Mouse (Mus musculus) hindbrain, embryonic 12.5 days (tissue): ENCODE results near the gene Ogfod1. TPM values are rescaled to one million over a fixed set of nuclear protein-coding genes. Genes with fewer than 3 reads are reported as not detected.

Source experiments
- ATAC-seq: fragments of 200-750 bp; cut with Nextera tagmentation; 2 replicates; pipeline ENCODE4 v1.8.0; 2017; ENCODE audit warnings: moderate TSS enrichment; ENCODE audit not compliant: low FRiP score
- H3K27ac ChIP-seq: fragments of 300-500 bp; sonication (generic); 2 replicates; pipeline ENCODE4 v1.5.1; 2016; ENCODE audit warnings: mild to moderate bottlenecking
- H3K27me3 ChIP-seq: fragments of 300-500 bp; sonication (generic); 2 replicates; pipeline ENCODE4 v1.6.1; 2016; ENCODE audit warnings: mild to moderate bottlenecking
- H3K36me3 ChIP-seq: fragments of 300-500 bp; sonication (generic); 2 replicates; pipeline ENCODE4 v1.6.1; 2016; ENCODE audit warnings: mild to moderate bottlenecking
- H3K4me1 ChIP-seq: fragments of 300-500 bp; sonication (generic); 2 replicates; pipeline ENCODE4 v1.6.1; 2016
- H3K4me2 ChIP-seq: fragments of 300-500 bp; sonication (generic); replicated peaks from 2 replicates; pipeline ENCODE4 v1.6.1; 2016; ENCODE audit warnings: mild to moderate bottlenecking
- H3K4me3 ChIP-seq: fragments of 300-500 bp; sonication (generic); 2 replicates; pipeline ENCODE4 v1.5.1; 2016; ENCODE audit warnings: mild to moderate bottlenecking
- H3K9ac ChIP-seq: fragments of 300-500 bp; sonication (generic); 2 replicates; pipeline ENCODE4 v1.6.1; 2016; ENCODE audit warnings: mild to moderate bottlenecking, moderate library complexity
- H3K9me3 ChIP-seq: fragments of 300-500 bp; sonication (generic); replicated peaks from 2 replicates; pipeline ENCODE4 v1.6.1; 2016; ENCODE audit warnings: mild to moderate bottlenecking
- WGBS: fragments of 180-500 bp; shearing (Covaris S2); methylation state at CpG from one replicate; pipeline ENCODE4 v1.1.7; 2016; 5-methylcytosine and 5-hydroxymethylcytosine counted together
- polyA plus RNA-seq: library from polyadenylated mRNA; unstranded; fragments of >200 nt; fragmentation: Nextera tagmentation; extraction: Ambion mirVana; gene quantifications from 2 replicates; pipeline ENCODE4 v1.2.1, GENCODE M21; 2016

The Ogfod1 gene
- polyA plus RNA-seq = 14.6 and 17.7 TPM in 2 replicates

- Histone ChIP-seq H3K9me3 (no peaks in the 10 kb centered on the region), H3K4me2 (peak within 1 kb of the TSS; percentile 86), H3K36me3 (0 out of 2 replicates have a peak, but pooled peaks cover 4% of the 10 kb centered on the region), H3K27me3 (no peaks in the 10 kb centered on the region), H3K9ac (peak within 1 kb of the TSS; percentile 70), H3K4me1 (peaks cover 24% of the 10 kb centered on the region), H3K4me3 (peak within 1 kb of the TSS; percentile 69), H3K27ac (peak within 1 kb of the TSS; percentile 76)
- ATAC-seq = peak; percentile 98
- under 1% methylated on average over 41 of the region's 41 CpGs for WGBS
These were observed at the start of gene Ogfod1, which contains the start of gene Nudt21 for GRCm38 (mm10) chr8:94036944-94037524. TSS of gene Ogfod1 (plus strand) at chr8:94037198. TSS of gene Nudt21 (minus strand) at chr8:94037031.

DNA sequence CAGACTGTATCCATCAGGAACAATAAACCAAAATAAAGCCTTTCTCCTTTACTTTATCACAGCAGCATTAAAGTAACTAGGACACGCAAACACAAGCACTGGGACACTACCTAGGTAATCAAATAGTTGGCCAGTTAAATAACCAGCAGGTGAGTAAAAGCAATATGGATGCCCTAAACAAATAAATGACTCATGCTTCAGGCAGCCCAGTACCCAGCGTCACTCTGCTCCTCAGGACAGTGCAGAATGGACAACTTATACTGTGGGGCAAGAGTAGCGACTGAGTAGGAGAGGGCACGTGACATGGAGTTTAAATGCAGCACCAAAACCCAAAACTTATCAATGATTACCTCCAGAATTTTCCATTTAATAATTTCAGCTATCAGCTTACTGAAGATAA lies 47.3 kb upstream of the Ogfod1 start:
- Histone ChIP-seq H3K36me3 (peaks cover 52% of the 10 kb centered on the region), H3K4me1 (no peaks in the 10 kb centered on the region), H3K9ac (no peak overlapping the region), H3K4me3 (no peak overlapping the region), H3K27me3 (no peaks in the 10 kb centered on the region), H3K4me2 (no peak overlapping the region), H3K27ac (no peak overlapping the region), H3K9me3 (0 out of 2 replicates have a peak, but pooled peaks cover 4% of the 10 kb centered on the region)
- WGBS = 94% methylated on average over 4 of the region's 4 CpGs
- no peak for ATAC-seq

DNA sequence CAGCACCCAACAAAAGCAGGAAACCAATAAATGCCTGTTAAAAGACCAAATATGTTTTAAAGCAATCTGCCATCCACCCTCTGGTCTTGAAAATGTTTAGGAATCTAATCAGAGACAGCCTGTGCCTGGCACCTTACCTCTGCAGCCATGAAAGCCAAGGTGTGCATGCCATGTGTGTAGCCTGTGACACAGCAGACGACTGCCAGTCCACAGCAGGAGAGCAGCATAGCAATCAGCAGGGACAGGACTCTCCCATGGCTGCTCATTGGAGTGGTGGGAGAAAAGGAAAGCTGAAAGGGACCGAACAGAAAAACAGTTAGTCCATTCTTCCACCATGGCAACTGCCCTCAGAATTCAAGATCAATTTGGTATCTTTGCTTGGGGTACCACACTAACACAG lies 38.0 kb upstream of the Ogfod1 start:
- Histone ChIP-seq H3K4me1 (no peaks in the 10 kb centered on the region), H3K9me3 (no peaks in the 10 kb centered on the region), H3K4me2 (no peak overlapping the region), H3K27ac (no peak overlapping the region), H3K27me3 (no peaks in the 10 kb centered on the region), H3K36me3 (peaks cover 53% of the 10 kb centered on the region), H3K9ac (no peak overlapping the region), H3K4me3 (no peak overlapping the region)
- ATAC-seq = no peak
- WGBS = 81% methylated on average over 2 of the region's 2 CpGs

DNA sequence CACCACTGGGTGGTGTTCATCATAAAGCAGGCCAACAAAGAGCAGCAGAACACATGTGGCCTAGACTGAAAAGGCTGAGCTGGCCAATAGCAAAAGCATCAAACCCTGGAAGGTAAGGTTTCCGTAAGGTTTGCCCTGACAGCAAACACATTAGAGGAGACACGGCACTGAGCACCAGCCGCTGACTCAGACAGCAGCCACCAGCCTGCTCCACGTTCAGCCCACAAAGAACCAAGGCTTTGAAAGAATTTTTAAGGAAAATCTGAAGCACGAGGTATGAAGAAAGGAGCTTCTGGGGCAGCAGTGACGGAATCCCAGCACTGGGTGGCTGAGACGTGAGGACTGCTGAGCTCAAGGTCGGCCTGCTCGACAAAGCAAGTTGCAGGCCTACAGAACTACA lies 32.9 kb upstream of the Ogfod1 start:
- no peaks in the 10 kb centered on the region for H3K9me3 ChIP-seq
- H3K4me2 ChIP-seq = no peak overlapping the region
- H3K4me1 ChIP-seq = peaks cover 5% of the 10 kb centered on the region; the same call in 1 of the 2 replicates
- no peaks in the 10 kb centered on the region for H3K27me3 ChIP-seq
- no peak overlapping the region for H3K9ac ChIP-seq
- ATAC-seq = no peak
- H3K36me3 ChIP-seq = peaks cover 36% of the 10 kb centered on the region
- H3K4me3 ChIP-seq = no peak overlapping the region
- WGBS = 91% methylated on average over 9 of the region's 9 CpGs
- no peak overlapping the region for H3K27ac ChIP-seq

DNA sequence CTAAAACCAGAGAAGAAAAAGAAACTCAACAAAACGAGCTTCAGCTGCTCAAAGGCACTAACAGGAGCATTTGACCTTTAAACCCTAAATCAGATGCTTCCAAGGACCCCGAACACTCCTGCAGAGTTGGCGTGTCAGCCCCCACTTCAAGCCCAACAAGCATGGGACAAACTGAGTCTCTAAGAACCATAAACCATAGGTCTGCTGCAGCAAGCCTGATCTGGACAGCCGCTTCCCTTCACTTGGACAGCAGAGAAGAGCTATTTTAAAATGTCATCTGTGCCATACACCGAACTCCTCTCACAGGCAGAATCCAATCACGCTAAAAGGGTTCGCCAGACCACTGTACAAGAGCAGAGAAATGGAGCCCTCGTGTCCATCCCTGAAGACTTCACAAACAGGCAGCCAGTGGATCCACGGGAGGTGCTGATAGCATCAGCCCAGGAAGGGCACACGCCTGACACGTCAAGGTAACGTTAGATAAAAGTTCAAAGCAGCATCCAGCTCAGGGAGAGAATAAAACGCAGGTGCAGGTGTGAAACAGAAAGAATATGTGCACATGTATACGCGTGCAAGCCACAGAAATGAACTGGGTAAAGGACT lies 27.7 kb upstream of the Ogfod1 start:
- ATAC-seq = no peak
- 66% methylated on average over 15 of the region's 15 CpGs for WGBS
- H3K4me2 ChIP-seq = no peak overlapping the region

GRCm38 (mm10) chr8:94010101-94010705 lies 26.8 kb upstream of the Ogfod1 start:
- H3K27ac ChIP-seq = no peak overlapping the region
- peaks cover 24% of the 10 kb centered on the region for H3K4me1 ChIP-seq
- no peak overlapping the region for H3K4me3 ChIP-seq
- ATAC-seq = no peak
- no peaks in the 10 kb centered on the region for H3K27me3 ChIP-seq
- 42% methylated on average over 2 of the region's 2 CpGs for WGBS
- H3K9me3 ChIP-seq = no peaks in the 10 kb centered on the region
- H3K9ac ChIP-seq = no peak overlapping the region
- H3K36me3 ChIP-seq = 0 out of 2 replicates have a peak, but pooled peaks cover 2% of the 10 kb centered on the region
- H3K4me2 ChIP-seq = peak overlapping the region; percentile 87

More for the DNA sequence above, 27.7 kb upstream of the Ogfod1 start:
- H3K36me3 ChIP-seq = peaks cover 5% of the 10 kb centered on the region; the same call in 1 of the 2 replicates
- no peaks in the 10 kb centered on the region for H3K9me3 ChIP-seq
- no peak overlapping the region for H3K4me3 ChIP-seq
- no peaks in the 10 kb centered on the region for H3K27me3 ChIP-seq
- H3K27ac ChIP-seq = no peak overlapping the region
- H3K4me1 ChIP-seq = peaks cover 24% of the 10 kb centered on the region
- no peak overlapping the region for H3K9ac ChIP-seq

DNA sequence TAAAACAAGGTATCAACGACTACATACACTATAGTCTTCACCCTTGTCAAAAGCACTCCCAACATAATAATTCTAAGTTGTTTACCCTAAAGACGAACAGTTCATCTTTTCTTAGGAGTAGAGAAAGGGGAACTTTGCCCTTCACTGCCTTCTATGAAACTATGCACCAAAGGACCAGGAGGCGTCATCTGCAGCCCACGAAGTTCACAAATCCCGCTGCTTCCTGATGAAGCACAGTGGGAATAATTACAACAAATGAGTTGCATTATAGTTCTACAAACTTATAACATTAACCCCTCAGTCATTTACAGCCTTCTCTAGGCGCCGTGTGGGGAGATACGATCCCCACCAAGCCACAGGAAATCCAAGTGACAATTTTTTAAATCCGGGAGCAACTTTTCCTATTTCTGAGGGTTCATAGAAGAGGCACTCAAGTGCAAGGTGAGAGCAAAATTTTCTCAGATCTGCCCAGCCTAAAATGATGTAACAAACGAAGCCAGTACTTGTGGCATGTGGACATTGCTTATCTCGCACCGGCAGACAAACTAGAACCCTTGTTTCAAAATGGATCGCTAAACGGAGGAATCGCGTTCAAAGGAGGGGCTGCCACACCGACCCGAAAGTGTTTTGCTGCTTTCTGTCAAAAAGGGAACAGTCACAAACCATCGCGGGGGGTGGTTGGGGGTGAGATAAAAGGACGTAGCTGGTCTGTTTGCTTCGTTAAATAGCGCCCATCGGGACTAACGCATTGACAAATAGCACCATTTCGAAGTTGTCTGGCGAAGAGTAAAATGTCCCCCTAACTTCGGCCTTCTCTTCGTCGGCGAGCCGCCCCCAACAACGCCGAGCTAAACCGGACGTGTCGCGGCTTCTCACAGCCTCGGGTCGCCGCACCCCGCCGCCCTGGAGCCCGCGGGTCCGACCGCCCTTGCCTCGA lies 25.7 kb upstream of the Ogfod1 start:
- ATAC-seq = no peak
- Histone ChIP-seq H3K36me3 (no peaks in the 10 kb centered on the region), H3K4me3 (peak overlapping the region; percentile 94), H3K9me3 (no peaks in the 10 kb centered on the region), H3K27me3 (no peaks in the 10 kb centered on the region), H3K9ac (peak overlapping the region; percentile 98), H3K4me2 (peak overlapping the region; percentile 87), H3K4me1 (peaks cover 24% of the 10 kb centered on the region), H3K27ac (peak overlapping the region; percentile 95)
- 5% methylated on average over 48 of the region's 48 CpGs for WGBS

- peak within 1 kb of the TSS; percentile 95 for H3K27ac ChIP-seq
- ATAC-seq = peak; percentile 94
These were observed 24.7 kb upstream of the Ogfod1 start, which contains the start of gene Amfr for GRCm38 (mm10) chr8:94012013-94012951. TSS of gene Amfr (minus strand) at chr8:94012842.

DNA sequence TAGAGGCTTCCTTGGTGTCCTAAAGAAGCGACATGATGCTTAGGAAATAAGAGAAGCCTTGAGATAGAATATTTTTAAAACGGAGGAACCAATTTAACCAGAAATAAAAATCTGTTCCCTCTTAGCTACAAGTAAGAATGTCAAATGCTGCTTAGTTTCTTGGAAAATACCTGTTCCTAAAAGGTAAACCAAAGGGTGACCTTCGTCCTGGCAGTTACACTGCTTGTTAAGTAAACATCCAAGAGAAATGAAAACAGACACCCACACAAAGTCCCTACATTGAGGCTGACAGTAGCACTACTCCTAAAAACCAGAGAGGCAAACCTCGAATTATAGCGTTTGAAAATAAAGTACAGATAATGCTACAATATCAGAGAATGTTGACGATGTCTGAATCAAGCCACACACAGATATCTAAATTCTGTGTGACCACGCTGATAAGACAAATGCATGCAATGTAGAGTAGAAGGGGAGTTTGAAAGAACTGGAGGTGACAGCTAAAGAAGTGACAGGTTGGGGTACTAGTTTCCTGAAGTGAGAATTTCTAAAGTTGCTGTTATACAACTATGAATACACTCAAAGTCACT lies 23.9 kb upstream of the Ogfod1 start:
- Histone ChIP-seq H3K4me1 (peaks cover 24% of the 10 kb centered on the region), H3K9me3 (no peaks in the 10 kb centered on the region), H3K4me2 (peak overlapping the region; percentile 87), H3K9ac (peak overlapping the region; percentile 98), H3K27me3 (no peaks in the 10 kb centered on the region), H3K27ac (peak overlapping the region; percentile 95), H3K4me3 (peak overlapping the region; percentile 94), H3K36me3 (no peaks in the 10 kb centered on the region)
- WGBS = 41% methylated on average over 7 of the region's 7 CpGs
- no peak for ATAC-seq

More at GRCm38 (mm10) chr8:94012013-94012951, 24.7 kb upstream of the Ogfod1 start, which contains the start of gene Amfr:
- Histone ChIP-seq H3K9ac (peak within 1 kb of the TSS; percentile 98), H3K4me3 (peak within 1 kb of the TSS; percentile 94), H3K4me1 (peaks cover 24% of the 10 kb centered on the region), H3K27me3 (no peaks in the 10 kb centered on the region), H3K9me3 (no peaks in the 10 kb centered on the region), H3K36me3 (no peaks in the 10 kb centered on the region), H3K4me2 (peak within 1 kb of the TSS; percentile 87)
- under 1% methylated on average over 98 of the region's 130 CpGs for WGBS

GRCm38 (mm10) chr8:94023916-94024315 lies 13.1 kb upstream of the Ogfod1 start:
- WGBS = 95% methylated on average over 6 of the region's 6 CpGs
- no peak for ATAC-seq
- Histone ChIP-seq H3K27me3 (no peaks in the 10 kb centered on the region), H3K4me2 (no peak overlapping the region), H3K4me3 (no peak overlapping the region), H3K9ac (no peak overlapping the region), H3K36me3 (peaks cover 81% of the 10 kb centered on the region), H3K4me1 (no peaks in the 10 kb centered on the region), H3K9me3 (no peaks in the 10 kb centered on the region), H3K27ac (no peak overlapping the region)

DNA sequence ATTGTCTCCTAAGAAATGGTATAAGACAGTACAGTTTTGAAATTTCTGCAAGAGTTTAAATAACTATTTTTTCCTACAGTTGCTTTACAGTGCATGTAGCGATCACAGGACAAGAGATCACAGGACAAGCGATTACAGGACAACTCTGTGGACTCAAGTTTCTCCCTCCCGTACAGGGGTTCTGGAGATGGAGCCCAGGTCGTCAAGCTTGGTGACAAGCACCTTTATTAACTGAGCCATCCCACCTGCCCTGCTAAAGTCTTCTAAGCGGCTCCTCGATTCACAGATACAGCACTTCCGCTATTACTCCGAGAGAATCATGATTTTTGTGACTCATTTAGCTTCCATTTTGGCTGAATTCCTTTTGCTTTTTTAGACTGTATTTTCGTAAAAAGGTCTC lies 7.3 kb upstream of the Ogfod1 start:
- H3K9me3 ChIP-seq = no peaks in the 10 kb centered on the region
- H3K27ac ChIP-seq = no peak overlapping the region
- H3K4me3 ChIP-seq = no peak overlapping the region
- no peaks in the 10 kb centered on the region for H3K27me3 ChIP-seq
- H3K36me3 ChIP-seq = peaks cover 55% of the 10 kb centered on the region
- H3K4me2 ChIP-seq = no peak overlapping the region
- peaks cover 12% of the 10 kb centered on the region for H3K4me1 ChIP-seq
- 95% methylated on average over 9 of the region's 9 CpGs for WGBS
- no peak for ATAC-seq
- H3K9ac ChIP-seq = no peak overlapping the region
